Mouse (Mus musculus) c-Kit-positive CD71-negative TER-119-negative erythroid progenitor cells, embryonic 14.5 days (primary cell): ENCODE results near the gene Ndufa3.
A peak's percentile ranks its signal among the peaks of the same experiment; 100 is the strongest.

Experiments used
- DNase-seq: peaks from one replicate; pipeline ENCODE4 v3.0.0-alpha.2; 2013; ENCODE audit warnings: low read depth

Gene Ndufa3

DNA sequence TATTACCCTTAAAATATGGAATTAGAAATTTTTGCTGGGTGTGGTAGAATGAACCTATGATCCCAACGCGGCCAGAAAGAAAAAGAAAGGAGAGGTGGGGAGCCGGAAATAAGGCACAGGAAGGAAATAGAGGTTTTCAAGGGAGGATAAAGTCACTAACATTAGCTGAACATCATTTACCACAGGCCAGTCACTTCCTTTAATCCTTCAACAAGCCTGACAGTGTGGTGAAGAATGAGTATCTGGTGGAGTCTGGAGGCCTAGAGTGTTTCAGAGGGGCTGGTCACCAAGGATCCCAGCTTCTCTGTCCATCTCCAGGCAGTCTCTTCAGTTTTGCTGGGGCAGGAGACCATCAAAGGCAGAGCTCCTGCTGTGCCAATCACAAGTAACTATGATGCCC is 6.7 kb upstream of the Ndufa3 start:
- DNase-seq: no peak

DNA sequence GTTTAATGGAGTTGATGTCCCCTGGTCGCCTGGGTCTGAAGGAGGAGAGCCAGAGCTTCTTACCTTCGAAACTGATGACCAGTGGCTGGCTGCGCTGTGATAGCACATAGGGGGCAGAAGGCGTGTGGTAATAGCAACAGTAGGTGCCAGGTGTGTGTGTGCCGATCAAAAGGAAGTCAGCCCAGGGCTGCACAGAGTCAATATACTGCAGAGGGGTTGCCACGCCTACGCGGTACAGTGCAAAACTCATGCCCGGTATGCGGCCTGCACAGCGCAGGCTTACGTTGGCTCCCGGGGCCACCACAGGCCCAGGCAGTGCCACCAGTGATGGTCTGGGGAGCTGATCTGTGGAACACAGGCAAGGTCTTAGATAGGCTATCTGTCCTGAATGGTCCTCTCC is 6.2 kb upstream of the Ndufa3 start:
- no peak for DNase-seq

DNA sequence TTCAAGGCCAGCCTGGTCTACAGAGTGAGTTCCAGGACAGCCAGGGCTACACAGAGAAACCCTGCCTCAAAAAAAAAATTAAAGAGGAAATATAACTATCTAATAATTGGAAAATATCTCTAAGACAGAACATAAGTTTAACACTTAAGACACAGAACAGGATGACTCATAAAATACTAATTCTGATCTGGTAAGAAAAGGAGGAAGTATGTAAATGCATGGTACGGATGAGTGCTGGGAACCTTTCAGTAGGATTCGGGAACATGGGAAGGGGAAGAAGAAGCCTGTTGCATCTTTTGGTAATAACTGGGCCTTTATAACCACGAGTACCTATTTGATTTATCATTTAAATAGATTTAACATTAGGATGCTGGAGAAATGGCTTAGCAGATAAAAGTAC is 3.2 kb upstream of the Ndufa3 start:
- DNase-seq: no peak

DNA sequence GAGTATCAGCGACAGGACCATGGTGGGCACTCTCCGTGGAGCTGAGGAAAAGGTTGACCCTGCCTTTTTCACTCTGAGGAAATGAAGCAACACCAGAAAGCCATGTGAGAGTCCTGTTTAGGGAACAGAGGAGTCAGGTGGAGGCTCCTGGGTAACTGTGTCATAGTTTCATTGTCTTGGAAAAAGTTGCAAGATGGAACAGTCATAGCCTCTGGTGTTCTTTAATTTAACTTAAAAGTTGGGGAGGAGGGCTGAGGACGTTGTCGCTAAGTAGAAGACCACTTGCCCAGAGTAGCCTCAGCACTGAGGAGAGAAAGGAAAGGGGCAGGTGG is 1.1 kb upstream of the Ndufa3 start, which contains the start of gene Oscar:
Gene Oscar, minus strand, starts transcription at position 101 of the 332 bp plus-strand sequence.
- DNase-seq: no peak

DNA sequence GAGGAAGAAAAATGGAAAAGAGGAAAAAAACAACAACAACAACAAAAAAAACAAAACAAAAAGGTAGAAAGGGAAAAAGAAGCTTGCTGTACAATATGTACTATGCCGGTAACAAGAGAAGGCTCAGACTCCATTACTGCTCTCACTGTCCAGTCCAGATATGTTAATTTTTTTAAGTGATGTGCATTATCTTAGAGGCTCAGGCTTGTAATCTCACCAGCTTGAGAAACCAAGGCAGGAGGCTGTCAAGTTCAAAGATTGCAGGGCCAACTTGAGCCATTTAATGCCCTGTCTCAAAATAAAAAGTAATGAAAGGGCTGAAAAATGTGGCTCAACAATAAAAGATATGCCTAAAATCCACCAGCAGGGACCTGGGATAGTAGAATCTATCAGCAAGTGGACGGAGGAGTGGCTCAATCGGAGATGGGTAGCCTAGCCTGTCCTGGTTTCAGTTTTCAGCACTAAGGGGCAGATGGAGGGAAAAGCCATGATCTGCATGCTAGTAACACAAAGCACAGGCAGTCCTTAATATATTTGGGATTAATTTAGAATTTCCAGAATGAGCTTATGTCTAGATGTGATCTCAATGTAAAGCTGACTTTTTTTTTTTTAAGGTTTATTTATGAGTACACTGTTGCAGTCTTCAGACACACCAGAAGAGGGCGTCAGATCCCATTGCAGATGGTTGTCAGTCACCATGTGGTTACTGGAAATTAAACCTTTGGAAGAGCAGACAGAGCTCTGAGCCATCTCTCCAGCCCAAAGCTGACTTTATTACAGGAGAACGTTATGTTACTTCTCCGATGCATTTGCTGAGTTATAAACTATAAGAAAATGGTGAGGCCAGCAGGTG is 558 bp upstream of the Ndufa3 start:
- DNase-seq: no peak

DNA sequence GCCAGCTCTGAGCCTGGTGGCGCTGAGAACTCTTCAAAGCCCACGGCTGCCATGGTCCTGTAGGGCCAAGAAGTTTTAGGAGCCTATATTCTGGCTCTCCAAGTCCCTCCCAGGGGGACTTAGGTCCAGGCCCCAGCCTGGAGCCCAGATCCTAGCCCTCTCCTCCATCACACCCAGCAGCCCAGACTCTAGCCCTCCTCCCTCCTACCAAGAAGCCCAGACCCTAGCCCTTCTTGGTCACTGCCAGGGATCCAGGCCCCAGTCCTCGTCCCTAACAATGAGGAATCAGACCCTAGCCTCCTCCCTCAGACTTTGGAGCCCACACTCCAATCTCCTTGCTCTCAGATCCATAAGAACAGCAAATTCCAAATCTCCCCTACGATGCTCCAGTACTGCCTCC is 11.9 kb downstream of the Ndufa3 start:
- DNase-seq: no peak

DNA sequence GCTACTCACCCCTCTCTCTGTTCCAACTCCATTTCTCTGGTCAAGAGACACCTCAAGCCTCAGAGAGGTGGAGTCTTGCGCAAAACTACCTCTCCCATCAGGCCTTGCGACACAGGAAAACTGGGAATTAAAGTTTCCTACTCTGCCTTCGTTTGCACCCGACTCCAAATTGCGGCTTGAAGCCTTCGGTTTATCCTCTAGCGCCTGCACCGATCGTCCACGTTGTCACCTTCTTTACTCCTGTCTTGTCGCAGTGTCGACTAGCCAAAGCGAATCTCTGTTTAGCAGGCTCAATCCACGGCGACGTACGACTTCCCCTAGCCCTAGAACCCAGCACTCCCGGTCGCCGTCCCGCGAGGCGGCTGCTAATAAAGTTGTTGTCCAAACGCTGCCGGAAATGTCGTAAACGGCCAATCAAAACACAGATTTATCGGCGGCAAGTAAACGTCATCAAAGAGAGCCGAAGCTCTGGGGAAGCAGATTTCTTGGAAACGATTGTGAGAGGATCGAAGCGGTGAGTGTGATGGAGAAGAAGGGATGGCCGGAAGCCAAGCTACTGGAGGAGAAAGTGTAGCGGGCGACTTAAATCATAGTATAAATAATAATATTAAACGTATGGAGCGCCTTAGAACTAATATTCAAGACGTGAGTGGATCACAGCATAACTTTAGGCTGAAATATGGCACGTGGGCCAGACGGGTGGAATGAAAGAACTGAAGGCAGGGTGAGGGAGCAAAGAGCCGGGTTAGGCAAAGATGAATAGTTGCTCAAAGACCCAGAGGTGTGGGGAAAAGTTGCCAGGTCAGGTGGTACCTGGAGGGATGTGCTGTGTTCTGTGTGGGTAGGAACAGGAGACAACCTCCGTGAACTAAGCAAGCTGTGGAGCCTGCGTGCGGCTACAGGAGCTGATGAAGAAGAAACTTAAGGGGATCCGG is 12.6 kb downstream of the Ndufa3 start, which contains the start of the genes Tfpt and Prpf31:
Gene Tfpt, minus strand, starts transcription at position 387 of the 935 bp plus-strand sequence.
Gene Prpf31, plus strand, starts transcription at position 443 of the 935 bp plus-strand sequence.
- DNase-seq: peak; percentile 91

DNA sequence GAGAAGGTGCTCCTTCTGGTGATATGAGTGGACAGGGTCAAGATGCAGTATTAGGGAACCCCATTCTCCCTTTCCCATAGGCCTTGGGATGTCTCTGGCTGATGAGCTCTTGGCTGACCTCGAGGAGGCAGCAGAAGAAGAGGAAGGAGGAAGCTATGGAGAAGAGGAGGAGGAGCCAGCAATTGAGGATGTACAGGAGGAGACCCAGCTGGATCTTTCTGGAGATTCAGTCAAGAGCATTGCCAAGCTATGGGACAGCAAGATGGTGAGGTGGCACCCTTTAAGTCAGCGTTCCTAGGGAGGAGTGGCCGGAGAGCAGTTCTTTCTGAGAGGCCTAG is 13.3 kb downstream of the Ndufa3 start:
- DNase-seq: no peak

DNA sequence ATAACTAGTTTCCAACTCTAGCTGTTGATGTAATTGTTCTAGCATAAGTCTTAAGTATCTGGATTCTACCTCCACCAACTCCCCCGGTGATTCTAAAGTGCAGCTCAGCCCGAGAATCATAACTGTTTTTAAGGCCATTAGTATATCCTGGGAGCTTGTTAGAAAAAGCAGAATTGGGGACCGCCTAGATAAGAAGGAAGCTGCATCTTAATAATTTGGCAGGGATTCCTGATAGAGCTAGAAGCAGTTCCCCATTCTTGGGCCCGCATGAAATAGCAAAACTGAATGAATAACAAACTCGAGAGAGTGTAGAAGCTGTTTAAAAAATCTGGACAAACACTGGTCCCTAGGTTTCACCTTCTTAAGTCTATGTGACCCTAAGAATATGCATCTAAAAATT is 26.2 kb downstream of the Ndufa3 start:
- DNase-seq: no peak

DNA sequence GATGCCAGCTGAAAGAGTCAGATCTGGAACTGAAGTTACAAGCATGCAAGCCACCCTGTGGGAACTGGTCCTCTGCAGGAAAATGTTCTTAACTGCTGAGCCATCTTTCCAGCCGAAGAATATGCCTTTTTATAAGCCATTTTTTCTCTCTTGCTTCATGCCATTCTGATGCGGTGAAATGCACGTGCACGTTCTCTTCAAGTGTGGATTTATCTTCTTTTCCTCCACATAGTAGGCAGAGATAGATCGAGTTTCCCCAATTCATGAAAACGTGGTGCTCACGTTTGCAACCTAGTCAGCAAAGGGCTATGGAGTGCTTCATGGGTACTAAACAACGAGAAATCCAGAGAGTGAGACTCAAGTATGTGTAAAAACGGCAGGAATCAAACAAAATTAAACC is 26.7 kb downstream of the Ndufa3 start:
- DNase-seq: no peak

DNA sequence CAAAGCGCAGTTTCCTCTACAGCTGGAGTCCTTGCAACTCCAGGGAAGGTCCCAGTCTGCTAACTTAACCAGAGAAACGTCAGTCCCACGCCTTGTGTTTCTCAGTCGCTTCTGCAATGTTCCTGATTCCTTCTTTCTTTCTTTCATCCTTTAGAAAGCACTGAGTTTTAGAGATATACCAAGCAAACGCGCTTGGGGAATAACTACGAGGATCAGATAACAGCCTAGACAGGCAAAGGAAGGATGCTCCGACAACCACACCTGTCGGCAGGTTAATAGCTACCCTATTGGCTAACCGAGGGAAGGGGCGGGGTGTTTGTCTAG is 27.1 kb downstream of the Ndufa3 start:
- DNase-seq: no peak

DNA sequence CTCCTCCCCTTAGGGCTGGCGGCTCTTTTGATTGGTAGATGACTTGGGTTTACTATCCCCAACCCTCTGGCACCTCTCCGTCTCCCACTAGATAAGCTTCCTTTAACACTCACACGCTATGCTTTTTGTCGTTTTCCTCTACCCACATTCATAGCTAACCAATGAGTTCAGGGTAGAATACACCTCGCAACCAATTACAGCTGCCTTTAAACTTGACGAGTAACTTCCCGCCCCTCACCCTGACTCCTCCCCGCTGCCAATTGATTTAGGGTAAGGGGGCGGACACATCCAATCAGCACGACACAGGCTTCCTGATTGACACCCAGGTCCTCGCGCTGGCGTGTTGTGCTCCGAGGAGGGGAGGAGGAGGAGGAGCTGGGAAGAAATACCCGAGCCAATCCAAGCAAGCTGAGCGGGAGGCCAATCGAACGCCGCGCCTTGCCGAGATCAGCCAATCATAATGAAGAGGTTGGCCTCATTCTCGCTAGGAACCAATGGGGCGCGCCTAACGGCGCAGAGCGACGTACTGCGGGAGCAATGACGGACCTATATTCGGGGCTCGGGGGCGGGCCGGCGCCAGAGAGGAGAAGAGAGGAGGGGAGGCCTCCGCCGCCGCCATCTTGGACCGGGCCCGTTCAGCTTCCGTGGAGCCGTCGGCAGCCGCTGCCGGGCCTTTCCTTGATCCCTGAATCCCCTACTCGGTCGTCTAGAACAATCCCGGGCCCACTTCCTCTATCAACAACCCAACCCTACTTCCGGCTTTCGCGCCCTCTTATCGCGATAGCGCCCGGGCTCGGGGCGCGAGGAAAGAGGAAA is 27.7 kb downstream of the Ndufa3 start, which contains the start of gene Cnot3:
Gene Cnot3, plus strand, starts transcription at position 597 of the 816 bp plus-strand sequence.
- DNase-seq: peak; percentile 97

DNA sequence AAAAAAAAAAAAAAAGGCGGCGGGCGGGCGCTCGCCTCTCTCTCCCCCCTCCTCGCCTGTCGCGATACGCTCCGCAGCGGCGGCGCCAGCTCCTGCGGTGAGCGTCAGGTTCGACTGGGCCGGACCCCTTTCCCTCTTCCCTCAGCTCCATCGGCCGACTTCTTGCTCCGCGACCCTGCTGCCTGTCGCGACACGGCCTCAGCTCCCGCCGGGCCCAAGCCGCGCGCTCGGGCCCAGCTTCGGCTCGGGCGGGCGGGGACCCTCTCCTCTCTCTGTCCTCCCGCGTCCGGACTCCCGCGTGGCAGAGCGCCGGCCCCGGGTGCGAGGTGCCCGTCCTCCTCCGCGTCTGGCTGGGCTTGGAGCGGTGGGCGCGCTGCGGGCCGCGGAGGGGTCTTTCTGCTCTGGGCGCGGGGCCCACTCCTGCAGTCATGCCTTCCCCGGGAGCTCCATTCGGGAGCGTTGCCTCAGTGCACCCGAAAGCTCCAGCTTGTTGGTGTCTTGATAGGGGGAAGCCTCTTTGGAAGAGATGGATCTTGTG is 28.4 kb downstream of the Ndufa3 start:
- DNase-seq: no peak

DNA sequence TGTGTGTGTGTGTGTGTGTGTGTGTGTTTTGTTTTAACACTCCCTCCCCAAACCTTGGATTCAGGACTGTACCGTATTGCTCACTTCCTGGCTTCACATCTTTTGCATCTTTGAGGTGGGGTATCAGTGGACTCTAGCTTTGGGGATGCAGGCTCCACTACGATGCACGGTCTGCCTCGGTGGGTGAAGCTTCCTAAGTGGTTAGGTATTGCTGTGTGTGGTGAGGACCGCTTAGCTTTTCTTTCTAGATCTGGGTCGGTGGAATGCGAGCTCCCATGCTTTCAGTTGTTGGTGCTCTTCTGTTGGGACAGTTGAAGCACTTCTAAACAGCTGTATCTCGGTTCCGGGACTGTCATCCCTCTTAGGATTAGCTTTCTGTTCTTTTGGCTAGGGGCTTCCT is 29.0 kb downstream of the Ndufa3 start:
- DNase-seq: no peak

DNA sequence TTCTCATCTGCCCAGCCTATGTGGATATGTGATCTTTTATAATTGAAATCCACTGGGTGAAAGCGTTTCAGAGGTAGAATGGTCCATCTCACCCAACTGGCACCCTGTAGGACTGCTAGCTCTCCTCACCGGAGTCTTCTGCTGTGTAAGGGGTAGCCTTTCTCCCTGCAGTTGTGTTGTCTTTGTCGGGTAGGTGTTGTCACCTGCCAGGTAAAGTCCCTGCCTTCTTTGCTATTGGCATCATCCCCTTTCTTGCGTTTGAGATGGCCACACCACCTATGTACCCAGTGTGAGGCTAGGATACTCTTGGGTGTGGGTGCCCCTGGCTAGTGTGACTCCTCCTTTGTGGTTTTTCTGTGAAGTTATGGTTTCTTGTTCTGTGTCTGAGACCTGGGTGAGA is 29.5 kb downstream of the Ndufa3 start:
- no peak for DNase-seq

DNA sequence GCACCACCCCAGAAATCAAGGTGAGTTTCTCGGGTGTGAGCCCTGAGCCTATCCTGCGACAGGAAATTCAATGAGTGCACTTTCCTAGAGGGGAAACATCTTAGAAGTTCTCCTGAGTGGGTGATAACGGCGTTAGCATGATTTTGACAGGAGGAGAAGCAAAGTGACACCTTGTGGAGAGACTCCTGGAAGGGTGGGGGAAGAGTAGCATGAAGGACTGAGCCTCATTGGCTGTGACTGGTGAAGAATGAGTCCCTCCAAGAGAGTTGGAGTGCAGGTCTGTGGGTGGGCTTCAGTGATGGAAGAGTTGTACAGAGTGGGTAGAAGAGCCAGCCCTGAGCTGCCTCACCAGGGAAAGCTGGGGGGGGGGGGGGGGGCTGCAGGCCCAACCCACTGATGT is 39.8 kb downstream of the Ndufa3 start:
- no peak for DNase-seq

DNA sequence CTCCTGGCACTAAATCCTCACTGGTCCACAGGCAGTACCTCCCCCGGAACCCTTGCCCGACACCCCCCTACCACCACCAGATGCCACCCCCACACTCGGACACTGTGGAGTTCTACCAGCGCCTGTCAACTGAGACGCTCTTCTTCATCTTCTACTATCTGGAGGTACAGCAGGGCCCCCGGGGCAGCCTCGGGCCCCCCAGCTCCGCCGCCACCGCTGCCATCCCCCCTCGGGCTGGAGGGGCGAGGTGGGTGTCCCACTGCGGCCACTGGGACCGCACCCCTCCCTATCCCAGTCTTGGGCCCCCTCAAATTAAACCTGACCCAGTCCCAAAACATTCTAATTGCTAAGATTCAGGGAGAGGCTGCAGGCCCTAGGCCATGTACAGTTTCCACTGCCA is 41.4 kb downstream of the Ndufa3 start:
- no peak for DNase-seq

DNA sequence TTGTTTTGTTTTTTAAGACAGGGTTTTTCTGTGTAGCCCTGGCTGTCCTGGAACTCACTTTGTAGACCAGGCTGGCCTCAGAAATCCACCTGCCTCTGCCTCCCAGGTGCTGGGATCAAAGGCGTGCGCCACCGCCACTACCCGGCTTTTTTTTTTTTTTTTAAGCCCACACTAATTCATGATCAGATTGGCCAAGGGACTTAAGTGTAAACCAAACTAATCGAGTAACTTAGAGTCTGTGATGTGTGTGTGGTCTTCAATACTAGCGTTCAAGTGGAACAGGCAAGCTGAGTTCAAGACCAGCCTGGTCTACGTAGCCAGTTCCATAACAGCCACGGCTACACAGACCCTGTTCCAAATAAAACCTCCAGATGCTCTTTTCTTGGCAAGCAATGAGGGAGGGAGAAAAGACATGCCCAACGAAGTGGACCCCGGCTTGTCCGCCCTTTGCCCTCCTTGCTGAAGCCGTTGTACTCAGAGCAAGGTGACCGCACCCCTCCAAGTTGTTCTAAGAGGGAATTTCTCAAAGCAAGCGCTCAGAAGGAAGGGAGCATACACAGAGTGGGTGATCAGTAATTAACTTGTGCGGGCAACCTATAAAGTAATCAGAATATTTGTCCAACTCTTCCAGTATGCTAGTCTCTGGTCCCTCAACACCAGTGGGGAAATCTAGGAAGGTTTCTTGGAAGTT is 47.5 kb downstream of the Ndufa3 start:
- DNase-seq: no peak

DNA sequence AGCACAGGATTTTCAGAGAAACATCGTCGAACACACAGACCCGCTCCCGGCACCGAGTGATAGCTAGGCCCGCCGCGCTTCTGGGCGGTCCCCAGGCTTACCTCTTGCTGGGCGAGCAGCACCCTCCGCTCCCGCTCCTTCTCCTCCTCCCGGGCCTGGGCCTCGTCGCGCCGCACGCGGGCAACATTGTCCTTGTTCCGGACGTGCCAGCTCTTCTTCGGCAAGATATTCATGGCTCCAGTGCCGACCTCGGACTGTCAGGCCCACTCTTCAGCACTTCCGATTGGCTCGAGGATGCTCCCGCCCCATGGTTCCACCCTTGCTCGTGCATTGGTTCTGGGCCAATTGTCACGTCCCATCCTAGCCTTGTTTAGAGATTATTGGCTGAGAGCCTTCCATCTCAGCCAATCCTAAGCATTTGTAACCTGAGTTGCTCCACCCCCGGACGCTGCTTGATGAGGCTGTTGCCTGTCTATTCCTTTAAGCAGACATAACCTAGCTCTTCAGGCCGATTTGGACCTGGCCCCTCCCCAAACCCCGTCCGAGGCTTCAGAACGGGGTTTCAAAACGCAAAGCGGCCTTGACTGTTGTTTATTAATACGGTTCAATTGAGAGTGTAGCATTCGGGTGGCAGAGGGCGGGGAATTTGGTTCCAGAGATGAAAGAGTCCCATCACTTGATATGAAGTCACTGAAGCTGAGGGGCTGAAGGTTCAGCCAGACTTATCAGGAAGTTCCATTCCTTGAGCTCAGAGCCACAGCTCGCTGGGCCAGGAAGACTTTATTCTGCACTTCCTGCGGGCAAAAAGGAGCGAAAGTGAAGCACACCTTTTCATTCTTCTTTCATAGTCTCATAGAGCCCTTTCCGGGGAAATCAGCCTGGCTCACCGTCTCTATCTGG is 48.3 kb downstream of the Ndufa3 start, which contains the start of gene Leng1:
Gene Leng1, minus strand, starts transcription at position 626 of the 900 bp plus-strand sequence.
- DNase-seq: peak; percentile 96

DNA sequence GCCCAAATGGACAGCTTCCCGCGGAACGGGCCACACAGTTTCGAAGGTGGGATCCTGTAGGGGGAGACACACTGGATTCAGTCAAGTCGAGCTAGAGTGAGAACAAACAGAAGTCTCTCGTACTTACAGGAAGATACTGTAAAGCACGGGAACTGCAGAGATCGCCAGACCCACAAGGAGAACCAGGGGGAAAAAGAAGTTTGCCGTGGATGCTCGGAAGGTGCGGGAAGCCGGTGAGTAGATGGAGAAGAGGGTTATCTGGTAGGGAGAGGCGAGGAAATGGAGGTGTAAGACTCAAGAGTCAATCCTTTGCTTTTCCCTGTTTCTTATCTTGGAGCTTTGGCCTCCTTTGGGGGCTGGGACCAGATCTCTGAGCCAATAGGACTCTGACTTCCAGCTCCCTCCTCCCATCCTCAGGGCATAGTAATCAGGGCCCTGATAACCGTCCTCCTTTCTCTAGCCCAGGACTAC is 49.8 kb downstream of the Ndufa3 start:
- no peak for DNase-seq
